Mouse (Mus musculus) erythroblast, embryonic 14.5 days (primary cell): ENCODE data around the gene Crlf3.

Source experiments
- GATA1 ChIP-seq: IDR thresholded peaks from 2 replicates; pipeline ENCODE4 v1.6.1; 2012; ENCODE audit warnings: low read length, inconsistent platforms, mixed read lengths
- TAL1 ChIP-seq: IDR thresholded peaks from 3 replicates; pipeline ENCODE4 v1.6.1; 2012; ENCODE audit warnings: low read length, inconsistent platforms, mixed read lengths

DNA sequence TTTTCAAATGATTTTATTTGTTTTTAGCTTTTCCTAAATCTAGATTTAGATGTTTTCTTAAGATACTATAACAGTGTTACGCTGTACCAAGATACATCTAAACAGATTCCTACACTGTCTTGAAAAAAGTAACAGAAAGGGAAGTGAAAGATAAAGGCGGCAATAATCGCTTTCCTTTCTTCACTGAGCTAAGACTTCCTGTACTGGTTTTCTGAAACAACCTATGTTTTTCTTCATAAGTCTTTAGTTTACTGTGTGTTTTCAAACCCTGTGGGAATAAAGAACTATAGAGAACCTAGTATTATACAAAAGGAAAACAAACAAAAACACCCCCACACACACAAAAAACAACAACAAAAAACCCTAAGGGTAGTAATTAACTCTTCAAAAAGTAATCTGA is 8.4 kb downstream of the Crlf3 start:
- TF ChIP-seq GATA1: no peak
- TF ChIP-seq TAL1: no peak
